Mouse (Mus musculus) stomach, postnatal 0 days (tissue): ENCODE measurements at regions not wholly inside any gene's neighbourhood (a gene's known extent, or its start where the extent isn't known, plus 50 kb on each side); places are given as distances from the start of the nearest gene placed in this dataset.

Experiments
- ATAC-seq: fragments of 200-750 bp; cut with Nextera tagmentation; 2 replicates; pipeline ENCODE4 v1.8.0; 2017; ENCODE audit not compliant: low FRiP score, low TSS enrichment
- DNase-seq: peaks from one replicate; pipeline ENCODE4 v3.0.0-alpha.2; 2016; ENCODE audit warnings: low spot score
- H3K27ac ChIP-seq: fragments of 300-500 bp; sonication (generic); replicated peaks from 2 replicates; pipeline ENCODE4 v1.5.1; 2014; ENCODE audit warnings: mild to moderate bottlenecking, control low read depth
- H3K27me3 ChIP-seq: fragments of 300-500 bp; sonication (generic); 2 replicates; pipeline ENCODE4 v1.6.1; 2014; ENCODE audit warnings: low read length; ENCODE audit not compliant: control insufficient read depth, insufficient read depth
- H3K36me3 ChIP-seq: fragments of 300-500 bp; sonication (generic); 2 replicates; pipeline ENCODE4 v1.6.1; 2014; ENCODE audit warnings: low read length, mixed read lengths; ENCODE audit not compliant: control insufficient read depth, insufficient read depth
- H3K4me1 ChIP-seq: fragments of 300-500 bp; sonication (generic); replicated peaks from 2 replicates; pipeline ENCODE4 v1.6.1; 2014; ENCODE audit warnings: antibody characterized with exemption; ENCODE audit not compliant: control insufficient read depth, insufficient read depth
- H3K4me2 ChIP-seq: fragments of 300-500 bp; sonication (generic); replicated peaks from 2 replicates; pipeline ENCODE4 v1.6.1; 2014; ENCODE audit warnings: low read depth, mild to moderate bottlenecking, control low read depth, moderate library complexity
- H3K4me3 ChIP-seq: fragments of 300-500 bp; sonication (generic); 2 replicates; pipeline ENCODE4 v1.5.1; 2014; ENCODE audit warnings: low read depth, low read length, control low read depth
- H3K9ac ChIP-seq: fragments of 300-500 bp; sonication (generic); 2 replicates; pipeline ENCODE4 v1.6.1; 2014; ENCODE audit warnings: mild to moderate bottlenecking, low read length, control low read depth, mixed read lengths
- H3K9me3 ChIP-seq: fragments of 300-500 bp; sonication (generic); 2 replicates; pipeline ENCODE4 v1.6.1; 2016; ENCODE audit warnings: low read length; ENCODE audit not compliant: control insufficient read depth
- CTCF ChIP-seq: IDR thresholded peaks from 2 replicates; pipeline ENCODE4 v1.5.1; 2016; ENCODE audit warnings: antibody characterized with exemption, low read depth, mild to moderate bottlenecking, moderate library complexity
- EP300 ChIP-seq: optimal IDR thresholded peaks from 2 replicates; pipeline ENCODE3; 2016; ENCODE audit warnings: antibody characterized with exemption
- WGBS: fragments of 180-500 bp; shearing (Covaris S2); extraction: QIAGEN DNeasy Blood & Tissue Kit; methylation state at CpG from one replicate; pipeline ENCODE4 v1.1.7; 2014; 5-methylcytosine and 5-hydroxymethylcytosine counted together

DNA sequence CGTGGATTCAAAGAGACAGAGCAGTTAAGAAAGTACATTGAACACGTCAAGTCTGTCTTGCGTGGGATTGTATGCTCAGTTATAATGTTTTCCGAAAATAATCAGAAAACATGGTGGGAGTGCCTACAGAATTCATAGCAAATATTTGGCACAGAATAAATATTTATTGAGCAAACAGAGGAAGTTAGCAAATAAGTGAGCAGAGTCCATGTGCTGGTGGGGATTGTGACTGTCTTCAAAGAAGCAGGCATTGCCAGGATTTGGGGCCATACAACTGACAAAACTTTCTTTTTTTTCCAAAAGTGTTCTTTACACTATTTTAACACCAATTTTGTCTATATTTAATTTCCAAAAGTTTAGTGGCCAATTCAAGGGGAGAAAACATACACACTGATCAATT lies 1729.8 kb downstream of the AI429214 start:
- DNase-seq, result no peak
- Histone ChIP-seq H3K4me1 (no peaks in the 10 kb centered on the region), H3K9ac (no peak overlapping the region), H3K9me3 (no peaks in the 10 kb centered on the region), H3K27me3 (no peaks in the 10 kb centered on the region), H3K4me3 (no peak overlapping the region), H3K36me3 (no peaks in the 10 kb centered on the region), H3K4me2 (no peak overlapping the region), H3K27ac (no peak overlapping the region)
- WGBS, result 51% methylated on average over 4 of the region's 4 CpGs
- TF ChIP-seq EP300 (no peak), CTCF (no peak)
- ATAC-seq, result no peak

DNA sequence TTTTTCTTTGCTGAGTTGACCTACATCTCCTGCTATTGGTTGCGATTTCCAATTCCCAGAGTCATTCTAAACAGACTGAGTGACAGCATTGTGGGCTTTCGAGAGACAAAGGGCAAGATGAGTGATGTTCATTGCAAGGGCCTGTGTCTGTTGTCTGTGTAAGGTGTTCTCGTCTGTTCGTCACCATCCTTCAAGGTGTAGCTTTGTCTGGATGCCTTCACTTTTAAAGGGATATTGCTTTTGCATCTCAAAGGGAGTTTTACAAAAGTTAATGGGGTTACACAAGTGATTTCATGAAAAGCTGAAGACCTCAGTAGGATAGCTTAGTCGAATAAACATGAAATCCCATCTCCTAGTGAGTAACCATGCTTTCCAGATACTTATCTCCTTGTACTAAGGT lies 1731.9 kb downstream of the AI429214 start:
- DNase-seq (no peak), ATAC-seq (no peak)
- 78% methylated on average over 5 of the region's 5 CpGs for WGBS

DNA sequence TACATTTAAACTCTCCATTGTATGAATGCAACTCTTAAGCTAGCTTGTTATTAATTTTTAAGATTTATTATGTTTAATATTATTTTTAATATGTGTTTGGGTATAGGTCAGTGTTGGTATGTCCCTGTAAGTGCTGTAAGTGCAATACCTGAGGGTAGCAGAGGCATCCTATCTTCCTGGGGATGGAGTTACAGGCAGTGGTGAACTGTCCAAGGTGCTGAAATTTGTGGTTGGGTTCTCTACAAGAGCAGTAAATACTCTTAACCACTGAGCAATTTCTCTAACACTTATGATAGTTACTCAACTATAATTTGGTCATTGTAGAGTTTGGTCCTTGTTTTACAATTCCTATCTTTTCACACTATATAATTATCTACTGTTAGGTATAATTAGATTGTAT lies 1753.7 kb downstream of the AI429214 start:
- TF ChIP-seq EP300 (no peak), CTCF (no peak)
- no peak for ATAC-seq

More for the DNA sequence above, 1731.9 kb downstream of the AI429214 start:
- H3K27ac ChIP-seq, result no peak overlapping the region
- H3K36me3 ChIP-seq, result no peaks in the 10 kb centered on the region
- no peak overlapping the region for H3K9ac ChIP-seq
- H3K4me2 ChIP-seq, result no peak overlapping the region
- no peaks in the 10 kb centered on the region for H3K27me3 ChIP-seq
- no peak overlapping the region for H3K4me3 ChIP-seq
- no peaks in the 10 kb centered on the region for H3K9me3 ChIP-seq
- no peaks in the 10 kb centered on the region for H3K4me1 ChIP-seq
- TF ChIP-seq EP300 (no peak), CTCF (no peak)

DNA sequence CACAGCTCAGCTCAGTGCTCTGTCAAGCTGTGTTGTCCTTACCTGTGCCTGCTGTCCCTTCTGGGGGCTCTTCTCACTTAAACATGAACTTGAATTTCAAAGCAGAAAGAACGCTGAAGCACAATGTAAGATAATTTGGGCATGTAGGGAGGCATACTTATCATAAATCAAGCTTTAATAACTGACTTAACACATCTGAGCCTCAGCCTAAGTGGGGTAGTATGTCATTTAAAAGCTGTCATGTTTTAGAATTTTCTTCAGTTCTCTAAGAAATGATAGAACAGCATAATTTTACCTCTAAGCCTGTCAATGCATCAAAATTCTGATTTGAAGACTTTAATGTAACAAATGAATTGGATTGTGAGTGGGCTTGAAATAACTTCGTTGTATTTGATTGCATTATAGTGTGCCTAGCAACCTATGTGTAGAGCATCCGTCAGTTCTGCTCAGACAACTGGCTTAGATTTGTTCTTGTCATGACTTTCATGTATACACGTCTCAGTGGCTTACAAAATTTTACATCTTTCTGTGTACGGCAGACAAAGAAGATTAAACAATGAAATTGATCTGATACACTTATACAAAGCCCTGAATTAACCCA lies 1773.3 kb downstream of the AI429214 start:
- 63% methylated on average over 5 of the region's 5 CpGs for WGBS
- no peaks in the 10 kb centered on the region for H3K9me3 ChIP-seq

More for the DNA sequence above, 1753.7 kb downstream of the AI429214 start:
- H3K27ac ChIP-seq, result no peak overlapping the region
- H3K9me3 ChIP-seq, result no peaks in the 10 kb centered on the region
- no peak overlapping the region for H3K4me3 ChIP-seq
- no peaks in the 10 kb centered on the region for H3K4me1 ChIP-seq
- DNase-seq, result peak; percentile 20
- H3K36me3 ChIP-seq, result no peaks in the 10 kb centered on the region
- H3K4me2 ChIP-seq, result no peak overlapping the region
- H3K9ac ChIP-seq, result no peak overlapping the region
- no peaks in the 10 kb centered on the region for H3K27me3 ChIP-seq

DNA sequence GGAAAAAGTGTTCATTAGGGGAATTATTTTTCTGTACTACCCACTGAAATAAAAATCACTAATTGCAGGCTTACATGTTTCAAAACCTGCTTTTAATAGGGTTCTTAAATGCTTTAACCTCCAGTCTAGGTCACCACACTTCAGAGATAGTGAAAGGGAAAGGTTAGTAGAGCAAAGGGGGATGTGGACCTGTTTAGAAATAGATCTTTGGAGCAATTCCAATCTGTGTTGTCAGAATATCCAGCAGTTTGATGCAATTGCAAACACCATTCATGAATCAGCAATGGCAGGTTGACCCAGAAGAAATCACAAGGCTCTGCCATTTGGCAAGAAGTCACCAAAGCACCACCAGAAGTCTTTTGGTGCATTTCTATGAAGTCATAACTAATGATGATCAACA lies 1819.1 kb downstream of the AI429214 start:
- H3K4me3 ChIP-seq, result no peak overlapping the region
- no peak for TF ChIP-seq EP300
- no peak for TF ChIP-seq CTCF
- no peaks in the 10 kb centered on the region for H3K36me3 ChIP-seq
- H3K27ac ChIP-seq, result no peak overlapping the region
- no peak overlapping the region for H3K4me2 ChIP-seq
- DNase-seq (no peak), ATAC-seq (no peak)
- no peak overlapping the region for H3K9ac ChIP-seq
- no peaks in the 10 kb centered on the region for H3K4me1 ChIP-seq
- H3K9me3 ChIP-seq, result no peaks in the 10 kb centered on the region
- H3K27me3 ChIP-seq, result no peaks in the 10 kb centered on the region

More for the DNA sequence above, 1773.3 kb downstream of the AI429214 start:
- DNase-seq, result no peak
- H3K4me2 ChIP-seq, result no peak overlapping the region
- H3K27me3 ChIP-seq, result no peaks in the 10 kb centered on the region
- no peaks in the 10 kb centered on the region for H3K4me1 ChIP-seq
- no peaks in the 10 kb centered on the region for H3K36me3 ChIP-seq
- TF ChIP-seq EP300 (no peak), CTCF (no peak)
- H3K9ac ChIP-seq, result no peak overlapping the region
- H3K4me3 ChIP-seq, result no peak overlapping the region
- no peak overlapping the region for H3K27ac ChIP-seq
- ATAC-seq, result no peak

DNA sequence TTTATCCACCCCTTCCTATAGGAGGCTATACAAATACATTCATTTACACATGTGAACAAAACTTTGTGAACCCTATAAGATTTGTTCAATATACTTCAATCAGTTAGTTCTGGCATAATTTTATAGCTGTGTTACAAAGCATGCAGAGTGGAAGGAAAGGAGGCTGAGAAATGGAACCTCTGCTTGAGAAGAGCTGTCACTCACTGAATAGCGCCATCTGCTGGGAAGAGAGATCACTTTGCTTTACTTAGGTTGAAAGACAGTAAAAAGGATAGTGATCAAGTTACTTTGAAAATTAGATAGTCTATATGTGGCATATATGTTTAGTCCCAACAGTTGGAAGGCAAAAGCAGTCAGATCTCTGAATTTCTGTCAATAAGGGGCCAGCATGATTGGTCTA lies 1824.8 kb downstream of the AI429214 start:
- TF ChIP-seq EP300, result no peak
- TF ChIP-seq CTCF, result peak; percentile 64
- ATAC-seq (no peak), DNase-seq (no peak)
- no peak overlapping the region for H3K4me3 ChIP-seq
- H3K9ac ChIP-seq, result no peak overlapping the region
- no peaks in the 10 kb centered on the region for H3K9me3 ChIP-seq
- no peaks in the 10 kb centered on the region for H3K4me1 ChIP-seq
- no peaks in the 10 kb centered on the region for H3K27me3 ChIP-seq
- H3K27ac ChIP-seq, result no peak overlapping the region
- H3K36me3 ChIP-seq, result no peaks in the 10 kb centered on the region
- WGBS, result 48% methylated on average over 1 of the region's 1 CpGs
- no peak overlapping the region for H3K4me2 ChIP-seq
